Mouse (Mus musculus) spleen, adult 2 months (tissue): ENCODE data around the gene Synrg.

Experiments used
- CTCF ChIP-seq: fragments of 200-500 bp; IDR thresholded peaks from 2 replicates; pipeline ENCODE4 v1.5.1; 2011; ENCODE audit warnings: mild to moderate bottlenecking, inconsistent platforms; ENCODE audit not compliant: insufficient read depth, insufficient read length, insufficient replicate concordance; ENCODE audit errors: extremely low read depth
- POLR2A ChIP-seq: fragments of 200-500 bp; IDR thresholded peaks from 2 replicates; pipeline ENCODE4 v1.6.1; 2011; ENCODE audit warnings: low read depth, low read length, inconsistent platforms

DNA sequence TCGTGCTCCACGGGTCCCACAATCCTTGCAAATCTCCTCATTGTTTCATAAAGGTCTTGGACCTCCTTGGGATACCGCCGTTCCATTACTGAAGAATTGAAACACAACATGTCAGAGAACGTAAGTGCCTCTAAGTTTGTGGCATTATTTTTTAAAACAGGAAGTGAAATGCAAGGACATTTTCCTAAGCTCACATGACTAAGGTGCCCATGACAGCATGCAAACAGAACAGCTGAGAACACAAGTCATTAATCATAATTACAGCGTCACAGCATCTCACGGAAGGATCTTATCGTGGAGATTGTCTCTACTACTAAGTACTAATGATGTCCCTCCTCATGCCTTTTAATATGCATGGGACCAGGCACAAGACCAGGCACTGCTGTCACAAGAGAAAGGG is 126.3 kb downstream of the Synrg start:
- TF ChIP-seq CTCF (no peak), POLR2A (no peak)
